Mouse (Mus musculus): ENCODE data around the gene Ubxn6. TPM values are rescaled to one million over a fixed set of nuclear protein-coding genes. Genes with fewer than 3 reads are reported as not detected.

The Ubxn6 gene
- polyA plus RNA-seq, 1 experiment = 62.7 TPM

DNA sequence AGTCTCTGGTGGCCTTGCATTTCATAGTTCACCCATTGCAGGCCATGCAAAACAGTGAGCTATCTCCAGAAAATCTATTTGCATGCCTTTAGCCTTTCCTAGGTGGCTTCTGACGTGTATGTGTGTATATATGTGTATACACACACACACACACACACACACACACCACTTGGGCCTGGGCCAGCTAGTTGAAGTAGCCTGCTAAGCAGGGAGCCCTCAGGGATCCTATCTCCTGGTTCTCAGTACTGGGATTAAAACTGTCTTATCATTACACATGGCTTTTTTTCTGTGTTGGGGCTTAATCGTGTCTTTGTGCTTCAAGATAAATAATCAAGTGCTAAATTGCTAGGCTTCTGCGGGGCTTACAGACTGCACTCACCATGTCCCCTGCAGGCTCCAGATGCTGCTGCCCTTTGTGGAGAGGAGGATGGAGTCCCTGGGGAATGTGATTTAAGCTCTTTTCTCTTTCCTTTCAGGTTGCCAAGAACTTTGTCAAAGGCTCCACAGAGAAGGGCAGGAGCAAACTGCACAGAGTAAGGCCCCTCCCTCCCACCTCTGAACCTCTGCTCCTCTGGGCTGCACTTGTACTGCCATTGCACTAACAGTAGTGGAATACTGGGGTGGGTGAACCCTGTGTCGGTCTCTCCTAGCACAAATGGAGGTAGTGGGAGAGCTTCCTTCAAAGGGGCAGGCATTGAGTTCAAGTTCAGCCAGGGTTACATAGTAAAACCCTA, 18.7 kb downstream of the Ubxn6 start:
- no peak for DNase-seq (ENCODE audit: low spot score)

DNA sequence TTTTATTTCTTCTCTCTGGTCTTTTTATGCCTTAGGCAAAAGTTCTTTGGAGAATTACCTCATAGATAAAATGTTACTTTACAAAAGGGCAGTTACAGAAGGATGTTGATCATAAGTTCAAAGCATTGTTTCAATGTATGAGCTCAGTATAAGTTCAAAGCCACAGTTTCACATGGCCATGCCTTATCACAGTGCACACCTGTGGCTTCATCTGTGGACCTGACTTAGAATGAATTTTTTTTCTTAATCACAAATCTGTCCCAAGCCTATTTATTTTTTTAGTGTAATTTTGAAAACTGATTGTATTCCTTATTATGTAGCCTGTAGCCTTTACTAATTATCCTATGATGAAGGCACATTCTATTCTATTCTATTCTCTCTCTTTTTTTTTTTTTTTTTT, 19.9 kb downstream of the Ubxn6 start:
- DNase-seq (ENCODE audit: low spot score) = no peak

DNA sequence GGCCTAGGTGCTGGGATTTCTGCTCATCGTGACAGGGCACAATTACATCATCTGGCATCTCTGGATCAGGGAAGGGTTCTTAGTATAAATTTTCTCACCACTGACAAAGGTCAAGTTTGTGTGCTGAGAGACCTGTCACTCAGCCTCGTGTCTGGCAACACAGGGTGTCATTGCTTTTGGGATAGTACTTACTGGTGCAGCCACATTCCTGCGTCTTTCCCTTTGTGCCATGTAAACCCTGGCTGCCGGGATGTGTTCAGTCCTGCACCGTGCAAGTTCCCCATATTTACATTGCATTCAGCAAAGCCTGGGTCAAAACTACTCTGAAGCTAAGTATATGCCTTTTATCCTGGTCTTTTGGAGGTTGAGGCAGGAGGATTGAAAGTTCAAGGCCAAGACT, 23.5 kb downstream of the Ubxn6 start:
- DNase-seq (ENCODE audit: low spot score) = no peak

DNA sequence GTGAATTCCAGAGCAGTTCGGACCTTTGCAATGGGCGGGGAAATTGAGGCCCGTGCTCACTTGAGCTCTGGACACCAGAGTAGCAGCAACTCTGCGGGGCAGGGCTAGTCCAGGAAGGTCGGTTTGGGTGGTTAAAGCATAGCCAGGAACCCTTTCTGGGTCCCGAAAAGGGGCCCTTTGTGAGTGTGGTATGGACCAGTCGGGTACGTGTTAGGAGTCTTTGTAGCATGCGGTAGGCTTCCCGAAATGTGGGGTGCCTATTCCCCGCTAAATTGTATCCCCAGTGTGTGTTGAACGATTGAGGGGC, 34.0 kb downstream of the Ubxn6 start:
- no peak for DNase-seq (ENCODE audit: low spot score)

DNA sequence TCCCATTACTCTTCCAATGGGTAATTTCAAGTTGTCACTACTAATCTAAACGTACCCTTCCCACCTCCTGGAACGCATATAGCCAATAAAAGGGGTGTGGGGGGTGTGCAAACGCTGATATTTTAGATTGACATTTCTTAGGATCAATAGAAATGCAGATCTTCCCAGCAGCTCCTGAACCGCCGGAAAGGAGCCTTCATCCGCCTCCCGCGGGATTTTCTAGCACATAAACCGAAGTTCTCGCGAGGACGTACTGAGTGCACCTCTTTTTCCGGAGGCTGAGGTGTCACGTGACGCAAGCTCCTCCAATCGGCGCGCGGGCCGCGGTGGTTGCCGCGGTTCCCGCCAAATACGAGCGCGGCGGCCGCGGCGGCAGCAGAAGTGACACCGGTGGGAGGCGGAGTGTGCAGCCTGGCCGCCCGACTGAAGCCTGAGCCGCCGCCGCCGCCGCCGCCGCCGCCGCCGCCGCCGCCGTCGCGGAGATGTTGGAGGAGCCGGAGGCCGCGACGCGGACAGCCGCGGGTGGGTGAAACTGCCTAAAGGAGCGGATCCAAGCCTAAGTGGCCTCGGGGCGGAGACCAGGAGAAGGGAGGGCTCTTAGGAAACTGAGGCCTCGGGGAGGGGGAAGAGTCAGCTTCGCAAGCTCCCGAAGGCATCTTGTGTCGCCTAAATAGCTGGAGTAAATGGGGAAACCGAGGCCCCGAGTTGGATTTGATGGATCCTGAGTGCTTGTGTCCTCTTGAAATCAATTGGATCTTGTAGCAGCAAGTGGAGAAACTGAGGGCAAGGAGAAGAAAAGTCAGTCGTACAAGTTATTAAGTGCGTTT, 34.6 kb downstream of the Ubxn6 start, which contains the start of gene Chaf1a:
Gene Chaf1a (plus strand): TSS at position 410 of the 827 bp plus-strand sequence.
- DNase-seq (ENCODE audit: low spot score) = peak; percentile 83

DNA sequence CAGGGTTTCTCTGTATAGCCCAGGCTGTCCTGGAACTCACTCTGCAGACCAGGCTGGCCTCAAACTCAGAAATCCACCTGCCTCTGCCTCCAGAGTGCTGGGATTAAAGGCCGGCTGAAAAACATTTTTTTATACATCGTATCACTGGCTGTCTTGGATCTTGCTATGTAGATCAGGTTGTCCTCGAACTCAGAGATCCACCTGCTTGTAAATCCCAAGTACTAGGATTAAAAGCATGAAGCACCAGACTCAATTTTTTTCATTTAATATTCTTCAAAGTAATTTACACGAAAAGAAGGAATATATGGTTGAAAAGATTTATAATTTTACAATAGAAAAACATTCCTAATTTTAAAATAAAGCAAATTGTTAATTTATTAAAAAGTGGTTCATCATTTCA, 35.5 kb downstream of the Ubxn6 start:
- DNase-seq (ENCODE audit: low spot score) = no peak

DNA sequence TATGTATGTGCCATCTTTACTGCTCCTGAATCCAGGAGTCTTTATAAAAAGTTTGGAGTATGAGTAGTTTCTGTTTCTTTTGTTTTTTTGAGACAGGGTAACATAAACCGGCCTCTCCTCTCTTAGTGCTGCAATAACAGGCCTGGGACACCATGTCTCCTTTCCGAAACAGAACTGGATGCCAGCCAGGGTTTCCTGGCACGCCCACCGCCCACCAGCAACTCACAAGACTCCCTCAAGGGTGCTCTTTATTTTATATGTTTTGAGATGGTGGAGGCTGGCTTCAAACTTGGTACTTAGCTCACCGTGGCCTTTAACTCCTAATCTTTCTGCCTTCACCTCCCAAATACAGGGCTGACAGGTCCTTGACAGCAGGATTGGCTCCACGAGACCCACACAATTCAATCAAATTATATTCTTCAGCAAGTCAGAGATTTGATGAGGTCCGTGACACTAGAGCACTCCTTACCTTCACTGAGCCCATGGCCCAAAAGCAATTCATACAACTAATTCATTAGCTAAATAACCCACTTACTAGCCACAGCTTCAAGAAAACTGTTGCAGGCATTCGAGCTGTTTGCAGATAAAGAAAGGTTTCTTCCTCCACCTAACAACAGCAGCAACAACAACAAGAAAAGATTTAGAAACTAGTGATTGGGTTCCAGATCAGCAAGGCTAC, 36.1 kb downstream of the Ubxn6 start:
- no peak for DNase-seq (ENCODE audit: low spot score)

DNA sequence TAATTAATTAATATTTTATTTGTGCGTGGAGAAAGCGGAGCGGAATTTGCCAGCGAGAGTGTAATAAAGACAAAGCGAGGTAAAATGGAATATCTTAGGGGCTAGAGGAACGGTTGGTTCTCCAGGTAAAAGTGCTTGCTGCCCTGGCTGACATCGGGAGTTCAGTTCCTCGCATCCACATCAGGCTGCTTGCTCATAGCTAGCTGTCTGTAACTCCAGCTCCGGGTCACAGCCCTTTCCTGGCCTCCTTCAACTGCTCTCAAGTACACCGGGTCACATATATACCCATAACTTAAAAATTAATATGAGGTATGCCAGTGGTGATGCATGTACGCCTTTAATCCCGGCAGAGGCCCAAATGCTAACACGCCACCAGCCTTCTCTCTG, 37.9 kb downstream of the Ubxn6 start:
- no peak for DNase-seq (ENCODE audit: low spot score)

DNA sequence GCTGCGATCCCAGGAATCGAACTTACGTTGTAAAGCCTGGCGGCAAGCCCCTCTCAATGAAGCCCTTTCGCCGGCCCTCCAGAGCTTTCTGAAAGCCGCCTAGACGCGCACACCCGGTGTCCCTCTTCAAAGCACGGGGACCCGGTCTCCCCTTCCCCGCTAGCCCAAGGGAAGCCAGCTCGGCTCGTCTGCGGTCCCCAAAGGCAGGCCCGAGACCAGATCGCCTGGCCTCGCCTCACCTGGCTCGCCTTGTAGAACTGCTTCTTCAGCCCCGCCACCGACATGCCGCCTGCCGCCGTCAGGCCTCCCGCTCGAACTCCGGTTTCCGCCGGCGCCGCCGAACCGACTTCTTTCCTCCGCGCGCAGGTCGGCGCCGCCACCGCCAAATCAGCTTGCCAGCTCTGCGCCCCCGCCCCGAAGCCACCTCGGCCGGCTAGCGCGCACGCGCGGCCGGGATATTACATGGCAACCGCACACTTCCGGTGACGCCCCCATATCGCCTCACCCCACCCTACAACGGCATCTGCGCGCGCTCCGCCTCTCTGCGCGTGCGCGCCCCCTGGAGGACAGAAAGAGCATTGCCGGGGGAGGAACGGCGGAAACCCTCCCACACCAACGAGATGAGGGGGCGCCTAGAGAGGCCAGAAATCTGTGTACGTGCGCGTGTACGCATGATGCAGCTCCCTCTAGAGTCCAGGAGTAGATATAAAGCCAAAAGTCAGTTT, 38.5 kb downstream of the Ubxn6 start, which contains the start of gene Sh3gl1:
Gene Sh3gl1 (minus strand): TSS at position 460 of the 725 bp plus-strand sequence.
- DNase-seq (ENCODE audit: low spot score) = peak; percentile 98

DNA sequence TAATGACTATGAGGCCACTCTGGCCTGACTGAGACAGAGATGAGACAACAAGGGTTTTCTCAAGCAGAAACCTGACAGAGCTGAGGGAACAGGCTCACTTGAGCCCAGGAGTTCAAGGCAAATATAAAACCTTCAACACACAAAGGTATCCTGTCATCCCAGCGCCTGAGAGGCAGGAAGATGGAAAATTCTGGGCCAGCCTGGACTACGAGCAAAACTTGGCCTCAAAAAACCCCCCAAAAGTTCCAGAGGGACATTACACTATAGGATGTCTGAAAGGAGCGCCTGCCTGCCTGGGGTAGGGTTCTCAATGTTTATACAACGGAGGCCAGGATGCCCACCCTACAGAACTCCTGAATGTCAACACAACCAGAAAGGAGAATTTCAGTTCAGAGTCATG, 39.6 kb downstream of the Ubxn6 start:
- DNase-seq (ENCODE audit: low spot score) = no peak

DNA sequence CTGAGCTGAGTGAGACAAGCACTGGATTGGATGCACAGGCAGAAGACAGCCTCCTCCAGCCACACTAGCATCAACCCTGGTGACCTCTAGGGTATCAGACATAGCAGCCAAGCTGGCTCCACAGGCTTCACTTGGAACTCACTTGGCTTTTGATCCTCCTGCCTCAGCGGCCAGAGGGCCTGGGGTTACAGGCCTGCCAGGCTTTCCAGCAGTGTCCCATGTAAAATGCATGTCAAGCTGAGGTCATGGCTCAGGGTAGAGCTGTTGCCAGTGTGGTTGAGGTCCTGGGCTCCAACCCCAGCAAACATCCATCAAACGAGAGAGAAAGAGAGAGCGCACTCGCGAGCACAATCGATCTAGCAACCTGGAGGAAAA, 40.1 kb downstream of the Ubxn6 start:
- no peak for DNase-seq (ENCODE audit: low spot score)

DNA sequence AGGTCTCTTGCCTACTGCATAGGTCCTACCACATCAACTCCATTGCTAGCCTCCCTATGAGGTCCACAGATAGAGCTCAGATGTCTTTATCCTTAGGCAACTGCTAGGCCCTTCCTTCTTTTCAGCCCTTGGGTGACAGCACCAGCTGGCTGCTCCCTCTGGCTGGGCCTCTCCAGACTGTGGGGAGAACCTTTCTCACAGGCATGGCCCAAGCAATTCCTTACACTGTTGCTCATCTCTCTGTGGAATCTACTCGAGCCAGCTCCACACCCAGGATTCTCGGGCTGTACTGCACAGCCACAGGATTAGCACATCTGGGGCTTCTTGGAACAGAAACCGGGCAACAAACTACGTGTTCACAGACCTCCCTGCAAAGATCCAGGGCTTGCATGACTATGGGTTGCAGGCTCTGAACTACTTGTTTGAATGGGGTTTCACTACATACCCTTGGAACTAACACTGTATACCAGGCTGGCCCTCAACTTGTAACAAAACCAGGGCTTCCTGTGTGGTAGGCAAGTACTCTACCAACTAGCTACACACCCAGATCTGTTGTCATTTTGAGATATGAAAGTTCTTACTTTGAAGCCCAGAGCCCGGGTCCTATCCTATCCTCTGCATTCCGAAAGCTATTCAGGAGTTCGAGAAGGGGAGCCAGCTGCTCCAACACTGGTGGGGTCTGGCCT, 40.6 kb downstream of the Ubxn6 start:
- no peak for DNase-seq (ENCODE audit: low spot score)

DNA sequence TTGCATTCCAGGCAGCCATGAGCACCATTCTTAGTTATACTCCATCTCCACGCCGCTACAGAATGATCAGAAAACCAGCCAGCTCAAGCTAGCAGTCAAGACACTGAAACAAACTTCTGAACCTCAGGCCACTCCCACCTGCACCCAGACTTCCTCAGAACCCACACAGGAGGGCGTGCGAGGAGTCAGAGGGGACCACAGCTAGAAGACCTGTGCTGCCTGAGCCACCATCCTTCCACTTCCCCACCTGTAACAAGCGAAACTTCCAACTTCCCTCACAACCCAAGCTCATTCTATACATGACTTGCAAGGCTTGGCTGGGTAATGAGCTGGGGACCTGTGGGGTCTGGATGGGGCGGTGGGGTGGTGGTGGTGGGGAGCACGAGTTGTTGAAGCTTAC, 42.0 kb downstream of the Ubxn6 start:
- no peak for DNase-seq (ENCODE audit: low spot score)

DNA sequence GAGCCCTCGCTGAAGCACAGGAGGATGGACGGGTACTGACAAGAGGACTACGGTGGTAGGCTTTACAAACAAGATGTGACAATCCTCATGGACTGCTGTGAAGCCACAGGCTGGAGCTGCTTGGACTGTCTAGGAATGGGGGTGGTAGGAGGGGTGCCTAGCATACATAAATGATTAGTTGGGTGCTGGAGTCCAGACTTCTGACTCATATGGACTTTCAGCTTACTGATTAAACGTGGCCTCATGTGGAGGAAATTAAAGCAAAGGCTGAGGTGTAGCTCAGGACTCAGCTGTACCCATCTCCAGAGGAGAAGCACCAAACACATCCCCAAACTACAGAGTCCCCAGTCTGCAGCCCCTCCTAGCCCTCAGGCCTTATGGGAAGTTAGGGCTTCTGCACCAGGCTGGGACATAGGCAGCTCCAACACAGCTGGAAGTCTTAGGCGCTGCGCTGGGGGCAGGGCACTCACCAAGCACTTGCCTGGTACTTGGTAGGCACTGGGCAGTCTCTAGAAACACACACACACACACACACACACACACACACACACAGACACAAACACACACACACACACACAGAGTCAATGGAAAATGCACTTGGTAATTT, 42.6 kb downstream of the Ubxn6 start:
- no peak for DNase-seq (ENCODE audit: low spot score)

DNA sequence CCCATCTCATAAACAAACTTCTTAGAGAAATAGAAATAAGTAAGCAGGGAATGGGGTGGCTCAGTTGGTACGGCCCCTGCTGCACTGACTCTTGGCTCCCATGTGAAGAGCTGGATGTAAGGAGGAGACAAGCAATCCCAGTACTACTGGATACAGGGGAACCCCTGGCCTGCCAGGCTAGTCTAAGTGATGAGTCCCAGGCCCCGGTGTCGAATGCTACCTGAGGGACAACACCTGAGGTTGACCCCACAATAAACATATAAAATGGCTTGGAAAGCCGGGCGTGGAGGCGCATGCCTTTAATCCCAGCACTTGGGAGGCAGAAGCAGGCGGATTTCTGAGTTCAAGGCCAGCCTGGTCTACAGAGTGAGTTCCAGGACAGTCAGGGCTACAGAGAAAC, 43.4 kb downstream of the Ubxn6 start:
- DNase-seq (ENCODE audit: low spot score) = no peak

DNA sequence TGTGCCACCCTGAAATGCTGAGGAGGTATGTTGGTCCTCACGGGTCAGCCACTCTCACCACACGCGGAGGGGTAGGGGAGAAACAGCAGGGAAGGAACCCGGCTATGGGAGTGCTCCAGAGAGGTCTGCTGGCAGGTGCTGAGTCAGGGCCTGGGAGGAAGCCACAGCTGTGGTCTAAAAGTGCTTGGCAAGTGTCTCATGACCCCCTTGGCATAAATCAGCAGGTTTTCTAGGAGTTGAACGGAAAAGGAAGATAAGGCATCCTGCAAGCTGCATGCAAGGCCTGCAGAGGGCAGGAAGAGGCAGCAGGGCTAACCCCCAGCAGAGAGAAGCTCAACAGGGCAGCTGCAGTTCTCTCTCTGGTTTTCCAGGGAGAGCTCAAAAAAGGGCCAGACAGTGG, 43.9 kb downstream of the Ubxn6 start:
- no peak for DNase-seq (ENCODE audit: low spot score)

DNA sequence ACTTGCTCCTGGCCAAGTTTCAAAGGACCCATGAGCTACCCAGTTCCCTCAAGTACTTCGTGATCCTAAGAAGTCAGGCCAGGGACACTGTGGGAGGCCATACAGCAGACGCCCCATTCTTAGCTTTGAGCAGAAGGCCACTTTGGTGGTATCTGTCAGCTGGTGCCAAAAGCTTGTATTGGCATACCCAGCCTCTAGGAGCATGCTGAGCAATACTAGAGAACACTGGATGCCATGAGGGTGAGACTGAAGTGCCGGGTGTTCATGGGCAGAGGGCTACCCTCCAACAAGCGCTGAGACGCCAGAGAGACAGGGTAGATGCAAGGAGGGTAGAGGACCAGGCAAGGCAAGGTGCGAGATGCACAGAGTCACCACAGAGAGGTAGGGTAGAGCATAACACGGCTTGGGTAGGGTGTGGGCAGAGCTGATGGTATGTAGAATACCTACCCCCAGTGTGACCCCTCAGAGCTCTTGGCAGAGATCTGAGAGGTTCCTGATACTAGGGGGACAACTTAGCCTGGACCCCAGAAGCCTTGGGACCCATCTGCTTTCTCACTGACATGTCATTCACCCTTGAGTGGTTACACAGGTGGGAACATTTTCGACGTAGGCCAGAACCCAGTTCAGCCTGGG, 44.5 kb downstream of the Ubxn6 start:
- no peak for DNase-seq (ENCODE audit: low spot score)

DNA sequence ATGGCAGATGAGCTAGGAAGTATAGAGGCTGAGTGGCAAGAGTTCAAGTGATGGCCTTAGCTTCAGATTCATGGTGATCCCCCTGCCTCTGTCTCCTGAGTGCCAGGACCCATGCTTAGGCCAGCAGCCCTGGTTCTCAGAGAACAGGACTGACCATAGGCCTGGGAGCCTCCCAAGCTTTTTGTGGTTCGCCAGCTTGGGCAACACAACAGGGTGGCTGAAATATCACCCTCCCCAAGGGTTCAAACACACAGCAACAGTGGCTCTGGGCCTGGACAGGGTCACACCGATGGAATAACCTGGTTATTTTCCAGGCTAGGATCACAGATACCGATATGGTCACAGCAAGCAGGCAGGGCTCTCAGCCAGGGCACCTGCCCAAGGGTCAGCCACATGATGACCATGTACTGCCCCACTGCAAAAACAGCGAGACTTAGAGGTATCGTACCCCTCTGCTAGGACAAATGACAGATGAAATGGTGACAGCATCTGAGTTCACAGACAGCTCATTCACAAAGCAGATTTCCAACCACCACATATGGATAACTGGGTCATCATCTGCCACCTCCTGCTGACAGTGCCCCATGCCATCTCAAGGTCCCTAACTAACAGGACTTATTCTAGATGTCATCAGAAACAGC, 46.9 kb downstream of the Ubxn6 start:
- no peak for DNase-seq (ENCODE audit: low spot score)

DNA sequence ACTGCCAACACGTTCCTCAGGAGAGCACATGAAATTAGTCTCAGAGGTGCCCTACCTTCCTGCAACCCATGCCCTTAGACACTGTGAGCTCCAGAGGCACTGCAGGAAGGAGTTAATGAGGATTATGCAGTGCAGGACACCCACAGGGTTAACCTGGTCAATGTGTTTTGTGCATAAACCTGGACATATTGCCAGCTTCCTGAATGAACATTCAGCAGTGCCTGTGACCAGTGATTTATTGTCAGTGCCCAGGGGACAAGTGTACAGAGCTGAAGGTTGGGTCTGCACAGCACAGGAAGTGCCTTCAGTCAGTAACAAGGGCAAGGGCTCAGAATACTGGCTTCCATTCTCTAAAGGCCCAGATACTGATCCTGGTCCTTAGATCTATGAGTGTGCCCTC, 47.9 kb downstream of the Ubxn6 start:
- no peak for DNase-seq (ENCODE audit: low spot score)

DNA sequence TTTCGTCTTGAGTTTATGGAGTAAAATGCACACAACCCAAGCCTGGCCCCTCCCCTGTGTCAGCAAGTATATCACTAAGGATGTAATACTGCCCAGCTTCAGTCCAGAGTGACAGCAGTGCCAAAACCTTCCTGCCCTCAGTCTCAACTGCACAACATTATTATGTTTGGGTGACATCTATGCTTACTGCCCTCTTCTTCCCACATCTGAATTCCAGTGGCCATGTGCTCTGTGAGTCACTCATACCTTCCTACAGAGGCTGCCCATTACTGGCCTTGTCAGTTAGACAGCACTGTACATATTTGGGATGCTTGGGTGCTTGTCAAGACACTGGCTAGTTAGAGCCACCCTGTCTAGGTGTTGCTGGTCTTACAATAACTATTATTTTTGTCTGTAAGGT, 48.5 kb downstream of the Ubxn6 start:
- DNase-seq (ENCODE audit: low spot score) = no peak

Measured in urinary bladder, adult 2 months (tissue).